Mouse (Mus musculus): ENCODE data around the gene Ttc30b. TPM values are rescaled to one million over a fixed set of nuclear protein-coding genes. Genes with fewer than 3 reads are reported as not detected.

Gene Ttc30b
- total RNA-seq, 1 experiment = 2.3 TPM

- H3K9ac ChIP-seq (ENCODE audit: insufficient read depth, low read depth, low read length, poor library complexity, severe bottlenecking) = no peak overlapping the region
- H3K9me3 ChIP-seq (ENCODE audit: control insufficient read depth, insufficient read depth, low read depth, low read length) = no peaks in the 10 kb centered on the region
- TF ChIP-seq ZC3H11A (IDR thresholded peaks at IDR 0.05; ENCODE audit: borderline replicate concordance, low read depth, low read length) (no peak), ZNF384 (IDR thresholded peaks at IDR 0.05; ENCODE audit: low read depth, low read length) (no peak), CHD2 (IDR thresholded peaks at IDR 0.05; ENCODE audit: low read depth, low read length) (no peak)
- in situ Hi-C loops (cut with MboI; ENCODE audit: low sequenced_read_pairs in 2 of 2, unreplicated experiment in 2 of 2) = no loop called here
- H3K4me3 ChIP-seq (ENCODE audit: insufficient read depth in 1 of 2, low read depth in 1 of 2, low read length in 2 of 2, poor library complexity in 1 of 2, severe bottlenecking in 1 of 2) = no peak overlapping the region
- no peaks in the 10 kb centered on the region for H3K4me1 ChIP-seq (ENCODE audit: control insufficient read depth in 2 of 2, insufficient read depth in 2 of 2, low read length in 2 of 2, poor library complexity in 1 of 2)
- H3K36me3 ChIP-seq (ENCODE audit: control insufficient read depth, insufficient read depth, low read length, poor library complexity, severe bottlenecking) = peaks cover 2% of the 10 kb centered on the region; the same call in 1 of the 2 replicates
- no peak for DNase-seq (ENCODE audit: low read depth, low spot score)
- H3K27ac ChIP-seq (ENCODE audit: insufficient read depth, low read depth, low read length, poor library complexity, severe bottlenecking) = no peak overlapping the region
Observed at GRCm38 (mm10) chr2:75928011-75928410, 10.4 kb downstream of the Ttc30b start.

GRCm38 (mm10) chr2:75926061-75926460 lies 12.3 kb downstream of the Ttc30b start:
- TF ChIP-seq MAFK (IDR thresholded peaks at IDR 0.05; ENCODE audit: insufficient read depth, low read depth, low read length) (no peak), ZNF384 (IDR thresholded peaks at IDR 0.05; ENCODE audit: low read depth, low read length) (no peak), CHD2 (IDR thresholded peaks at IDR 0.05; ENCODE audit: low read depth, low read length) (no peak), ZC3H11A (IDR thresholded peaks at IDR 0.05; ENCODE audit: borderline replicate concordance, low read depth, low read length) (no peak), HCFC1 (IDR thresholded peaks at IDR 0.05; ENCODE audit: borderline replicate concordance, insufficient read depth, low read length) (no peak)
- Histone ChIP-seq H3K4me3 (ENCODE audit: insufficient read depth in 1 of 2, low read depth in 1 of 2, low read length in 2 of 2, poor library complexity in 1 of 2, severe bottlenecking in 1 of 2) (no peak overlapping the region), H3K36me3 (ENCODE audit: control insufficient read depth, insufficient read depth, low read length, poor library complexity, severe bottlenecking) (peaks cover 2% of the 10 kb centered on the region; the same call in 1 of the 2 replicates), H3K4me1 (ENCODE audit: control insufficient read depth in 2 of 2, insufficient read depth in 2 of 2, low read length in 2 of 2, poor library complexity in 1 of 2) (no peaks in the 10 kb centered on the region), H3K9me3 (ENCODE audit: control insufficient read depth, insufficient read depth, low read depth, low read length) (no peaks in the 10 kb centered on the region), H3K9ac (ENCODE audit: insufficient read depth, low read depth, low read length, poor library complexity, severe bottlenecking) (no peak overlapping the region), H3K27ac (ENCODE audit: insufficient read depth, low read depth, low read length, poor library complexity, severe bottlenecking) (no peak overlapping the region)
- no peak for DNase-seq (ENCODE audit: low read depth, low spot score)
- in situ Hi-C loops (cut with MboI; ENCODE audit: low sequenced_read_pairs in 2 of 2, unreplicated experiment in 2 of 2) = no loop called here

- TF ChIP-seq CHD2 (IDR thresholded peaks at IDR 0.05; ENCODE audit: low read depth, low read length) = no peak
- TF ChIP-seq MAFK (IDR thresholded peaks at IDR 0.05; ENCODE audit: insufficient read depth, low read depth, low read length) = no peak
- no peak for TF ChIP-seq ZC3H11A (IDR thresholded peaks at IDR 0.05; ENCODE audit: borderline replicate concordance, low read depth, low read length)
- TF ChIP-seq ZNF384 (IDR thresholded peaks at IDR 0.05; ENCODE audit: low read depth, low read length) = no peak
- TF ChIP-seq HCFC1 (IDR thresholded peaks at IDR 0.05; ENCODE audit: borderline replicate concordance, insufficient read depth, low read length) = no peak
- DNase-seq (ENCODE audit: low read depth, low spot score) = no peak
- Histone ChIP-seq H3K36me3 (ENCODE audit: control insufficient read depth, insufficient read depth, low read length, poor library complexity, severe bottlenecking) (peaks cover 4% of the 10 kb centered on the region; the same call in 1 of the 2 replicates), H3K27ac (ENCODE audit: insufficient read depth, low read depth, low read length, poor library complexity, severe bottlenecking) (no peak overlapping the region), H3K4me3 (ENCODE audit: insufficient read depth in 1 of 2, low read depth in 1 of 2, low read length in 2 of 2, poor library complexity in 1 of 2, severe bottlenecking in 1 of 2) (no peak overlapping the region), H3K4me1 (ENCODE audit: control insufficient read depth in 2 of 2, insufficient read depth in 2 of 2, low read length in 2 of 2, poor library complexity in 1 of 2) (no peaks in the 10 kb centered on the region), H3K9me3 (ENCODE audit: control insufficient read depth, insufficient read depth, low read depth, low read length) (no peaks in the 10 kb centered on the region), H3K9ac (ENCODE audit: insufficient read depth, low read depth, low read length, poor library complexity, severe bottlenecking) (no peak overlapping the region)
- in situ Hi-C loops (cut with MboI; ENCODE audit: low sequenced_read_pairs in 2 of 2, unreplicated experiment in 2 of 2) = no loop called here
Observed at GRCm38 (mm10) chr2:75923807-75924340, 14.5 kb downstream of the Ttc30b start.

GRCm38 (mm10) chr2:75915040-75915439 lies 23.3 kb downstream of the Ttc30b start:
- Histone ChIP-seq H3K9me3 (ENCODE audit: control insufficient read depth, insufficient read depth, low read depth, low read length) (no peaks in the 10 kb centered on the region), H3K36me3 (ENCODE audit: control insufficient read depth, insufficient read depth, low read length, poor library complexity, severe bottlenecking) (peaks cover 13% of the 10 kb centered on the region), H3K4me3 (ENCODE audit: insufficient read depth in 1 of 2, low read depth in 1 of 2, low read length in 2 of 2, poor library complexity in 1 of 2, severe bottlenecking in 1 of 2) (no peak overlapping the region), H3K9ac (ENCODE audit: insufficient read depth, low read depth, low read length, poor library complexity, severe bottlenecking) (no peak overlapping the region), H3K4me1 (ENCODE audit: control insufficient read depth in 2 of 2, insufficient read depth in 2 of 2, low read length in 2 of 2, poor library complexity in 1 of 2) (0 out of 4 replicates have a peak, but pooled peaks cover 0 to 2% of the 10 kb centered on the region in 2 experiments), H3K27ac (ENCODE audit: insufficient read depth, low read depth, low read length, poor library complexity, severe bottlenecking) (no peak overlapping the region)
- DNase-seq (ENCODE audit: low read depth, low spot score) = no peak
- TF ChIP-seq ZNF384 (IDR thresholded peaks at IDR 0.05; ENCODE audit: low read depth, low read length) (no peak), HCFC1 (IDR thresholded peaks at IDR 0.05; ENCODE audit: borderline replicate concordance, insufficient read depth, low read length) (no peak), MAFK (IDR thresholded peaks at IDR 0.05; ENCODE audit: insufficient read depth, low read depth, low read length) (no peak), CHD2 (IDR thresholded peaks at IDR 0.05; ENCODE audit: low read depth, low read length) (no peak), ZC3H11A (IDR thresholded peaks at IDR 0.05; ENCODE audit: borderline replicate concordance, low read depth, low read length) (no peak)
- in situ Hi-C loops (cut with MboI; ENCODE audit: low sequenced_read_pairs in 2 of 2, unreplicated experiment in 2 of 2) = no loop called here

GRCm38 (mm10) chr2:75907142-75907541 lies 31.2 kb downstream of the Ttc30b start:
- Histone ChIP-seq H3K9ac (ENCODE audit: insufficient read depth, low read depth, low read length, poor library complexity, severe bottlenecking) (no peak overlapping the region), H3K9me3 (ENCODE audit: control insufficient read depth, insufficient read depth, low read depth, low read length) (no peaks in the 10 kb centered on the region), H3K4me1 (ENCODE audit: control insufficient read depth in 2 of 2, insufficient read depth in 2 of 2, low read length in 2 of 2, poor library complexity in 1 of 2) (no peaks in the 10 kb centered on the region), H3K4me3 (ENCODE audit: insufficient read depth in 1 of 2, low read depth in 1 of 2, low read length in 2 of 2, poor library complexity in 1 of 2, severe bottlenecking in 1 of 2) (no peak overlapping the region), H3K36me3 (ENCODE audit: control insufficient read depth, insufficient read depth, low read length, poor library complexity, severe bottlenecking) (peaks cover 9% of the 10 kb centered on the region), H3K27ac (ENCODE audit: insufficient read depth, low read depth, low read length, poor library complexity, severe bottlenecking) (no peak overlapping the region)
- DNase-seq (ENCODE audit: low read depth, low spot score) = no peak
- in situ Hi-C loops (cut with MboI; ENCODE audit: low sequenced_read_pairs in 2 of 2, unreplicated experiment in 2 of 2) = no loop called here
- TF ChIP-seq ZNF384 (IDR thresholded peaks at IDR 0.05; ENCODE audit: low read depth, low read length) = no peak

Measured in ES-E14 (cell line).